Mouse (Mus musculus) kidney, postnatal 25 days (tissue): ENCODE measurements around the gene Gid8.

Experiments
- DNase-seq, 2 experiments: peaks; one replicate each; pipeline ENCODE4 v3.0.0; 2021; ENCODE audit warnings: mixed read lengths in 2 of 2

The Gid8 gene

DNA sequence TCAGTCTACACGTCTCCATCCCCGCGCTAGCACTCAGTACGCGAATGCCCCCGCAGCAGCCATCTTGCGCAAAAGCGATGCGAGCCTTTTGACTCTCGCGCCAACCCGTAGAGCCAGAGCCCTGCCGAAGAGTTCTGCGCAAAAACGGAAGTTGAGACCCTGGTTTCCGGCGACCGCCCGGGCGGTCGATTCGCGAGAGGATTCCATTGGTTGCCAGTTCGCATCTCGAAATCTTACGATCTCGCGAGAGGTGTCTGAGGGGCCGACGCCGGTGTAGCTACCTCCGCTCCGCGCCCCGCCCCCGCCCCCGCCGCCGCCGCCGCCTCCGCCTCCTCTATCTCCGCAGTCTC lies at the start of gene Gid8, which contains the start of gene Dido1:
Gene Gid8 (plus strand): TSS at position 195 of the 350 bp plus-strand sequence.
Gene Dido1 (minus strand): TSS at position 77 of the 350 bp plus-strand sequence.
- DNase-seq, result peak; percentile 97 to 99

DNA sequence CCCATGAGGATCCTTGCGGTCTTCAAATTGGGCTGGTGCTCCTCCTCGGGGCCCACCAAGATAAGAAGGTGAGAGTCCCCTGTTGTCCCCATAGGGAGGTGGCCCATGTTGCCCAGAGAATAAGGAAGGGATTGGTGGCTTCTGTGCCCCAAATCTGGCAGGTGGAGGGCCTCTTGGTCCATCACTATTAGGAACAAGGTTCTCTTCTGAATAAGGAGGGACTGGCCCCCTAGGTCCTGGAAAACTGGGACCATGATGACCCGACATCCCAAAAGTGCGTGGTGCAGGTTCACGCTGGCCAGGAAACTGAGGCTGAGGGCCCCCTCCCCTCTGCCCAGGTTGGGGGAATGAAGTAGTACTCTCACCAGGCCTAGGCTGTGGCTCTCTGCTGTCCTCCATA lies 49.4 kb upstream of the Gid8 start:
- no peak for DNase-seq

DNA sequence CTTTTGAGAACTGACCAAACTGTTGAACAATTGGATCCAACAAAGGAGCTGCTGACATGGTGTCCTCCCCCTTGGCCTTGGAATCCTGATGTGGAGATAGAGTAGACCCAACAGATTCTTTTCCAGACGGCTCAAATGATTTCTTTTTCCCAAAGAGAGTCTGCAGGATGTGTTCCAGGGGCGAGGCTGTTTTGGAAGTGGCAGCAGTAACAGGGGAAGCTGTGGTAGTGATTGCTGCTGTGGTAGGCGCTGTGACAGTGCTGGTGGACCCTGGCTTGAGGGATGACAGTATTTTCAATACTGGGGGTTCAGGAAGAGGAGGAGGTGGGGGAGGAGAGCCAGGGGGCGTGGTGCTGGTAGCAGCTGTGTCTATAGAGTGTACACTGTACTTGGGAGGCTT lies 47.9 kb upstream of the Gid8 start:
- DNase-seq, result no peak

DNA sequence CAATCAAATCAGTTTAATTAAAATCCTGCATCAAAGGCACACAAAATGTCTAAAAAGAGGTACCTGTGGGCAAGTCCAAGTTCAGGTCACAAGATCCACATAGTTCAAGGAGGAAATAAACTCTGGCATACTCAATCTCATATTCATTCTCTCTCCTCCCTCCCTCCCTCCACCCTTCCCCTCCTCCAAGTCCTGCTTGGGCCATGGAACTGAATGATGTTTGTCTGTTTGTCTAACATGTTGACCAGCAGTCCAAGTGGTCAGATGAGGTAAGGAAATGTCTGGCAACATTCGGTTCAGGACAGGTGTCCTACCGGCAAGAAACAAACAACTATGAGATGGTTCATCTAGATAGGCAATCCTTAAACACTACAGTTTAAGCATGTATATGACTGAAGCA lies 33.2 kb upstream of the Gid8 start:
- DNase-seq, result no peak

DNA sequence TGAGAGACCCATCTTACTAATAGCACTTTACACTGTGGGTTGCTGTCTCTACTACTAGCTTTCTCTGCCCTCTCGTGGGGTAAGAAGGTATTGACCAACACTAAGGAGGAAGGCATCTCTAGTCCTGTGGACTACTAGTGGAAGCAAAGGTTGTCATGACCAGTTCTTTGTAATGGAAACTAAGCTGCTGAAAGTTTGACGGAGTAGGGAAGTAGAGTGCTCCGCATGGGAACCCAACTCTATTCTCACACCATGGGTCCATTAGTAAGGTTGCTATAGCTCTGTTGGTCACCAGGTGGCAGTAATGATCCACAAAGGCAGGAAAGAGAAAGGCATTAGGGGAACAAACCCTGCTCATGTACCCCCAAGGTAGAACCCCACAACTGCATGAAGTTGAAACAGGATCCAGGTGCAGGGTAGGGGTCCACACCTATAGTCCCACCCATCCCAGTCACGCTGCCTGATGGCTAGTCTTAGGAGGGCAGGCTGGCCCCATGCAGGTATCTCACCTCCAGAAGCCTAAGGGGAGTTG lies 31.2 kb upstream of the Gid8 start:
- peak; percentile 54 to 77 for DNase-seq

DNA sequence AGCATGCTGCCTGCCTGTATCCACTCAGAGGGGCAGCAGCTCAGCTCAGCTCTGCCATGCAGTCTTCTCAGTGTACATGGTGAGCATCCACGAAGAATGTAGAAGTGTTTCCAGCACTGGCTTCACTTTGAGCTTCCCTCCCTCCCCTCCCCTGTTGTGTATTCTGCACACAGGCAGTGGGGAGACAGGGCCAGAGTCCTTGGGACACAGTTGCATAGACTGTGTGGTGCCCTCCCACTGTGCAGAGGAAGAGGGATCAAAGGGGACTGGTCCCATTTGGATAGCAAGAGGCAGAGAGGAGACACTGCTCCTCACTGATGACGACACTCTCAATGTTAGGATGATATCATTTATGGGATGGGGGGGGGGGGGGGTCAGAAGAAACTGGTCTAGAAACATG lies 28.7 kb upstream of the Gid8 start:
- no peak for DNase-seq

DNA sequence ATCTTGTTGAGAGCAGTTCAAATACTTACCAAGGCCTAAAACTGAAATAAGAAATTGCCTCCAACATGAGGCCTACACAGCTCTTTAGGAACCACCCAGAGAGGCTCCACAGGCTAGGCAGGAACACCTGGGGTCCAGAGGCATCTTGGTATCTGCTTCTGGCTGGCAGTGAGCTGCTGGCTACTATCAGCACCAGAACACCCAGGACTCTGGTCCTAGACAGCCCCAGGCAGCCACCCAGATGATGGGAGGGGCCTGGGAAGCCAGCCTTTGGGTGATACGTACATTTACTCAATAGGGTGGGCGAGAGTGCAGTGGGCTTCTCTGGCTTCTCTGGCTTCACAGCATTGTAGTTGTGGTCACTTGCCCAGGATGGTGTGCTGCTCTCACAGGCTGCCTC lies 26.4 kb upstream of the Gid8 start:
- no peak for DNase-seq

DNA sequence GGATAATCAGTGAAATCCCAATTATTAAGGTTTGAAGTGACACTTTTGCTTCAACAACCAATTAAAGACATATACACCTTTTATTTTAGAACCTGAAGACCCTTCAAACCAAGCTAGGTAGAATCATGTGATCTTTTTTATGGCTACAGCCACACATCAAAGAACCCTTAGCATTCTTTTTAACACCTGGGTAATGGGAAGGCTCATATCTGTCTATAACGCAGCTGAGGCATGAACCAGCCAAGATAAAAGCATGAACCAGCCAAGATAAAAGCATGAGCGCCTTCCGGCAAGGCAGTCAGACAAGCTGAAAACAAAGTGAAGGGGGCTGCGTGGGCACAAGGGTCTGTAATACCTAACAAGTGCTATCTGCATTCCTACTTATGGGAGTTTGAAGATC lies 25.9 kb upstream of the Gid8 start:
- no peak for DNase-seq

DNA sequence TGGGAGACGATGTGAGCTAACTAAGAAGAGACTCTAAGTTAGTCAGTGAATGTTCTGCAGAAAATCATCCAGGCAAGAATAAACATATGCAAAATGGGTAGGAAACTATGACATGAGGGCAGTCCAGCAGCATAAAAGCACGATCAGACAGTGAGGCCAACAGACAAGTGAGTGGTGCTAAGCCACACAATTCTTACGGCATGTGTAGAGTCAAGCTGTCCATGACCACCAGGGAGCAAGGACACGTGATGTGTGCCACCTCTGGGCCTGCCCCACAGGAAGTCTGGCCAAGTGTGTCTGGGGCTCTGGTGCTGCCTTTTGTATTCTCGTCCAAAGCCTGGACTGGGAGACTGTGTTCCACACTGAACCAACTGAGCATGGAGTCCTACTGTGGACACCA lies 20.1 kb upstream of the Gid8 start:
- DNase-seq, result peak in 1 of 2 experiments; percentile 46

DNA sequence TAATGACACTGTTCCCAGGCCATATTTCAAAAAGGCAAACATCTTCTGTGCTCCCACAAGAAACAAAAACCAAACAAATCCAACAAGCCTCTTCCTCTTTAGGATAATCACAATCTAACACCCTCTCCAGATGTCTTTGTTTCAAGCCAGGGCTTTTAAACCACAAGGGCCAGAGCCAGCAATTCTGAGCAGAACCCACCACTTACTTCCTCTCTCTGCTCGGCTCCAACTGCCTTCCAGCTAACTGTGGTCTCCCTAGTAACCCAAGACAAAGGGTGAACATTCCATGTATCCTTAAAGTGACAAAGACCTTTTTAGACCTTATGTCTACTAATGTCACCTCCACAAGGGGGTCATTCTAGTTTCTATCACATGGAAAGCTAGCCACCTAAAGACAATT lies 17.3 kb upstream of the Gid8 start:
- DNase-seq, result no peak

DNA sequence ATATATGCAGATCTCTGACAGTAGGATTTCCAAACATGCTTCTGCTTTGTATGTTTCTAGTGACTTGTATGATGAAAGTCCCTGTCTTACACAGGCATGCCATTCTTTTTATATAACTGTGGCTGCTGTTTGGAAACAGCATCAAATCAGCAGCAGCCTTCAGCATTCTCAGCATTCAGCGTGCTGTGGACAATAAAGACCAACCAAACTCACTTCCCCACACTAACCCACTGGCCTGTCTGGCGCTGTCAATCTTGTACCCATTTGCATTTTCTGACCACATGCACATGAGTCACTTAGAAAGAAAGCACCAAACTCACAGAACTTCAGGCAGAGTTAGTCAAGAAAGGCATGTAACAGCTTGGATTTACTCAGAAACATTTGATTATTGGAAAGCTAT lies 14.7 kb upstream of the Gid8 start:
- DNase-seq, result no peak

DNA sequence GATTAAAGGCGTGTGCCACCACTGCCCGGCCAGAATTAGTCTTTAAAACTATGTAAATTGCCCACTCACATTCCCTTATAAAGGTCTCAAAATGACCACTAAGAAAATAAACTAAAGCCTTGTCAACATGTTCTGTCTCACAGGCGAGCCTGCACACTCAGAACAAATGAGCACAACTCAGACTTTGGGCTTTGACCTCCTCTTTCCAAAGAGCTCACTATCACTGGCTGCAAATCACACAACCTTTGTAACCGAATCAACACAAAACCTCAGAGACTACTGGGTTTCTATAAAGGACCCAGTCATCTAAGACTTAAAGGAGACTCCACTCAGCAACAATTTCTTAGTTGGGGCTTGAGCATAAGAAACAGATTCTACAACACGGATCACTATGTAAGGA lies 9.5 kb upstream of the Gid8 start:
- DNase-seq, result peak; percentile 48 to 56

DNA sequence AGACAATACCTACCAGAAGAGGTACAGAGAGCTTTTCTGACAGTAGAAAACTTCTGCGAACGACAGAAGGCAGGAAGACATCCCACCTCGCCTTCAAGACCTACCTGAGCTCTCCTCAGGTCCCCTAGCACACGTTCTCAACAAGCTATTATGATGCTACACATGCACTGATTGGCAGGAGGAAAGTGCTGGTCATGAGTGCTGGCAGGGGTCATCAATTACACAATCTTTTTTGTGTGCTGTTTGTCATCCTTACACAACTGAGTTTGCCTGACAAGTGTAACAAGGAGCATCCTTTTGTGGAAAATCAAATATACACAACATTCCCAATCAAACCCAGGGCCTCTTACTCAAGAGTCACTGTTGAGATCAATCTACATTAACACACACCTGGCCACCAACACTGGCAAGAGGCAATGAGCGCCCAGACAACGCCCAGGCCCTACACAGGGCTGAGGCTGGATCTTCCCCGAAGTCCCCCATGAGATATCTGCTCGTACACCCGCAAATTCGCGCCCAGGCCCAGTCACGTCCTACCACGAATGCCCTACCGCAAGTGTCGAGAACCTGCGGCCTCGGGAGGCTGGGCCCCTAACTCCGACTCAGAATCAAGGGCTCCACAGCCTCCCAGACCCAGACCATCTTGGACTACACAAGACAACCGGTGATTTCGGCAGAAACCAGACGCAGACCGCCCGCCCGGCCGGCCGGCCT lies 8.7 kb upstream of the Gid8 start:
- no peak for DNase-seq

DNA sequence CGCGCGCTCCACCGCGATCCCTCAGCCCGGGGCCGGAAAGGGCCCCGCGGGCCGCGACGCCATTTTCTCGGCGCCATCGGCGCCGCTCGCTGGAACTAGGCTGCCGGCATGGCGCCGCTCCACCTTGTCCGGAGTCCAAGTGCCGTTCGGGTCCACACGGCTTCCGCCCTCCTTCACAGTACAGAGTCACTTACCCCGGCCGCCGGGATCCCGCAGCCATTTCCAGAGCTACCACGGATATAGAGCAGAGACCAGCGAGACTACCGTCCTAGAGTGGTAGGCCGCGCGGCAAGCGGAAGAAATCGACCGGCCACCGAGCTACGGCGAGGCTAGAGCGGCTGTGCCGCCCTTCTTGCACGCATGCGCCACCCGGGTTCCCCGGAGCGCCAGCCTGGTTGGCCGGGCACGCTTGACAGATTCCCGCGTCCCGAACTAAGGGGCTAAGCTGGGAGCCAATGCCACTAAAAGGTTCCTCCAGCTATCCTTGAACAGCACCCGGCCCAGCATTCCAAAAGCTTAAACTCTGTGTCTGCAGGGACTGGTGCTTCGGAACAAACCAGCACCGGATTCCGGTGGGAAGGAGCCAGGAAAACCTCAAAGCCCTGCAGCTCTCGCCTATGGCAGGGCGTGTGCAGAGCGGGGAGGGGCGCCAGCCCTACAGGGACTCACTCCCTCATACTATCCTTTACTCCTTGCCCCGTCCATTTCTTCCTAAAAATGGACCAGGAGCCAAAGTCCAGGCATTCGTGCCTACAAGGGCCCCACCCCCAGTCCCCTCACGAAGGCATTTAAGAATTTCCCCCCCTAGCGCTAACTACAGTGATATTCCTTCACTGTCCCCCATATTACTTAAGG lies 7.9 kb upstream of the Gid8 start:
- DNase-seq, result peak; percentile 93 to 96

DNA sequence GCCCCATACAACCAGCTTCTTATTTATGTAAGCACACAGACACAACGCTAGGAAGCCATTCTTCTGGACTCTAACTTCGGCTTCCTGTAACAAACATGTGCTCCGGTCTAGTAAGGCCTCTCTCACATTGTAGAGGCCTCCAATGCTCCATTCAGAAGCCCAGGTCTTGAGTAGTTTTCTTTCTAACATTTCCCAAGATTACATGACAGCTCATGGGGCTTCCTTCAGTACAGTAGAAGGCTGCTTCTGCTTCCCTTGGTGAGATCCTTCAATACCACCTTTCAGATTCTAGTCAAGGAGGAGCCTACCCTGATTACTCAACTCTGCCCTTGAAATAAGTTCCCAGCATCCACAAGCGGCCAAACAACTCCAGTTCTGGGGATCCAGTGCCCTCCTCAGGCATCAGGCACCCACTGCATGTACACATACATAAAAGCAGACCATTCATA lies 7.2 kb upstream of the Gid8 start:
- DNase-seq, result no peak

DNA sequence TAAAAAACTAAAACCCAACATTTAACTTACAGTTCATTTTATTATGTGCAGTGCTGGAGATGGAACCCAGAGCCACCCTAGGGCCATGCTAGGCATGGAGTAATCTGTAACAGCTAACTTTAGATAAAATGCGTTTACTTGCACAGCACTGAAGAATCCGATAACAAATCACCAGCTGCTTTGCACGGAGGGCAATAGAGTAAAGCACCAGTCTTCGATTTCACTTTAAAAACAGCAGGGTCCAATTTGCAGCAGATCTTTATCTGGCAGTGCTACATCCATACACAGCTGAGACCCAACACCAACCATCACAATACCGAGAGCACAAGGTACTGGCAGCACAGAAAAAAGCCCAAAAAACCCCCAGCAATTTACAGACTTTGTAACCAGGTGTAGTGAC lies 6.7 kb upstream of the Gid8 start:
- no peak for DNase-seq

DNA sequence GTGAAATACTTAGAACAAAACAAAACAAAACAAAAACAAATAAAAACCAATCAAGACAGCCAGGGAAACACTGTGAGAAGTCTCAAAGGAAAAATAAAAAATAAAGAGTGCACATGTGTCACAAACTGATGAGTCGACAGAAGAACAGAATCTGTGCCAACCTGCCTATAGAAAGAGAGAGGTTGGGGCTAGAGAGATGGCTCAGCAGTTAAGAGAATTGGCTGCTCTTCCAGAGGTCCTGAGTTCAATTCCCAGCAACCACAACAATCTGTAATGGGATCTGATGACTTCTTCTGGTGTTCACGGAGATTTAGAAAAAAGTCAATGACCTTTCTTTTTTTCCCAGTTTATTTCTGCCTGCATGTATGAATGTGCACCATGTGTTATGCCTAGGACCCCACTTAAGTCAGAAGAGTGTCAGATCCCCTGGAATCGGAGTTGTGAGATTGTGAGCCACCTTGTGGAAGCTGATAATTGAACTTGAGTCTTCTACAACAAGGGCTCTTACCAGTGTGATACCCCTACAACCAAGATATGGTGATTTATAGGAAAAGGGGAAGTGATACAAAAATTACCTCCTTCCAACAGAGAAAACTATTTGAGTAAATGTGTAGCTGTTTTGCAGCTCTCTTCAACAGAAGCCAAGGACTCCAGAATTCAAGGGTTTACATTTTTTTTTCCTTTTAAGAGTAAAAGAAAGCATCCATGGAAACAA lies 6.1 kb upstream of the Gid8 start:
- no peak for DNase-seq

DNA sequence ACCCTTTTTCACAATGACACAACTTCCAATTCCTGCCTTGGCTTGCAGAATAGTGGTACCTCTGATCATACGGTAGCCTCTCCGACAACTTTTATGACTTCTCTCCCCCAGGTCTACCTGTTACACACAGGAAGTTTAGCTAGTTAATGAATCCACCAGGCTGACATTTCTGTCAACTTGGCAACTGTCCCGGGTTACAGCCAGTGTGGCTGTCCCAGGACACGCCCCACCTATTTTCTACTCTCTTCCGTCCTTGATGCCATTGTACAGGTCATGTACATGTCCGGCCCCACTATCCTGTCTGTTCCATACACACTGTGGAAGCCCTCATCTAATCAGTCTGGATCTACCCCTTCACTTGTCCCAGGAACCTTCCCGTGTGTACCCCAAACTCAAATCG lies 5.3 kb upstream of the Gid8 start:
- peak; percentile 91 to 92 for DNase-seq

DNA sequence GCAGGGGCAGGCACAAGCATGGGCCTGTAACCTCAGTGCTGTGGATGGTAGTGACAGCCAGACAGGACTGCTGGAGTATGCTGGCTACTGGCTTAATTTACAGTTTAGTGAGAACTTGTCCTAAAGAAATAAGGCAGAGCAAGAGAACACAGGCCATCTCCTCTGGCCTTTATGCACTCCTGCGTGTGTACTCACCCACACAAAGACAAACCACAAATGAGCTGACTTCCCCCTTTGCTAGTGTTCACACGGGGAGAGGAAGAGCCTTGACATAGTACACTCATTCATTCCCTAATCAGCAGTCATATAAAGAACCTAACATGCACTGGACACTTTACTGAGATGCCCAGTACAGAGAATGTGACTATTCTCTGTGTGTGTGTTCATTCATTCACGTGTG lies 4.9 kb upstream of the Gid8 start:
- DNase-seq, result no peak

DNA sequence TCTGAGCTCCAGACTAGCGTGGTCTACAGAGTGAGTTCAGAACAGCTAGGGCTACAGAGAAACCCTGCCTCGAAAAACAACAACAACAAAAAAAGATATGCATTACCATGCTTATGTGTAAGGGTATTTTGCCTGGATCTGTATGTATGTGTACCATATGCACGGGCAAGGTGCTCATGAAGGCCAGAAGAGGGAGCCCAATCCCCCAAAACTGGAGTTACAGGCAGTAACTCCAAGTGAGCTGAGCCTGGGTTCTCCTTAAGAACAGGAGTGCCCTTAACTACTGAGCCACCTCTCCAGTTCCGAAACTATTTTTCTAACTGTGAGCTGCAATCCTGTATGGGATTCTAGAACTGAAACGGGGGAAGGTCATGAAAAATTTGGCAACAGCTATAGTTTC lies 3.9 kb upstream of the Gid8 start:
- DNase-seq, result no peak

DNA sequence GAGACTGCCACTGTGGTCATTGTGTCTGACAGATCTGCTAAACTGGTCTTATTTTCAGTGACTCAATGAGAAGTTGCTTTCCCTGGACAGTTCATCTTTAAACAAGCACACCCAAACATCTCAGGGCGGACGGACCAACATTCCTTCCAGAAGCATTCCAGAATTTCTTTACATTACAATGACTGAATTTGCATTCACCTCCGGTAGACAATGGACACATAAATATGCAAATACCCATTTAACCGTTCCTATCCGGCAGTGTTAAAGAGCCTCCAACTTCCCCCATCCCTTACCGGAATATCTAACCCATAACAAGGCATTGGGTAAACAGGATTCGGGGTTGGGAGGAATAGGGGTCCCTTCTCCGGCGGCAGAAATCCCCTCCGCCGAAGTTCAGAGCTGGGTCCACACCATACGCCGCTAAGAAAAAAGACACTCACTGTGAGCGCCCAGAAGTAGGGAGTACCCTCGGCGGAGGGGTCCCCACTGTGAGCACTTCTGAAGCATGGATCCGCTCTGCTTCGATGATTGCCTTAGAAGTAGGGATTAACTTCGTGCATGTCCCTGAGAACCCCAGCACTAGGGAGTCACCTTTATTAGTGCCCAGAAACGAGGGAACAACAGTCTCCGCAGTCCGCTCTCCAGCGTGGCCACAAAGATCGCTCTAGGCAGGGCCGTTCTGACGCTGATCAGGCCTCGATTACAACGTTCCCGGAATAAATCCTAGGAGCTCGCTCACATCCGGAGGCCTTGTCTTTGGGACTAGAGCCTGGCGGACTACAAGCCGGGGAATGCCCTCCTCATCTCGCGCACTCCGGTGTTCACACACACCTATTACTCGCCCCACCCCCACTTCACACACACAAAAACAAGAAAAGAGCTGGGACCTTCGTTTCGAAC lies 644 bp upstream of the Gid8 start:
- no peak for DNase-seq
